Mouse (Mus musculus) spleen, adult 2 months (tissue): ENCODE data around the gene Akap2.

Source experiments
- CTCF ChIP-seq: fragments of 200-500 bp; IDR thresholded peaks from 2 replicates; pipeline ENCODE4 v1.5.1; 2011; ENCODE audit warnings: mild to moderate bottlenecking, inconsistent platforms; ENCODE audit not compliant: insufficient read depth, insufficient read length, insufficient replicate concordance; ENCODE audit errors: extremely low read depth
- POLR2A ChIP-seq: fragments of 200-500 bp; IDR thresholded peaks from 2 replicates; pipeline ENCODE4 v1.6.1; 2011; ENCODE audit warnings: low read depth, low read length, inconsistent platforms

DNA sequence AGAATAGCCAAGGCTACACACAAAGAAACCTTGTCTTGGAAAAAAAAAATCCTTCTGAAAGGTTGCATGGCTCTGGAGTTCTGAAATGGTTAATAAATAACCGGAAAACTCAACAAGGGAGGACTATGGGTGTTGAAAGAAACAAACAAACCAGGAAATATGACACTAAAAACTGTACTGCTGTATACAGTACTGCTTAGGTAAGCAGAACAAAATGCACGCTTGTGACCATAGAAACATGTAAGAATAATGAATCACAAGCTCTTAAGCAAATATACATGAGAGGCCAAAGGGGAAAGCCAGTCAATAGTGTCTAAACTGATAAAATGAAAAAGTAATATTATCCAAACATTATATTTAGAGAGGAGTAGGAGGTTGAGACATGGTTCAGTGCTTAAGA, 97.9 kb downstream of the Akap2 start:
- TF ChIP-seq CTCF, result no peak
- no peak for TF ChIP-seq POLR2A
